Mouse (Mus musculus): ENCODE data around the gene Fam69a.
"Not testable (repeated sequence)": the region's sequence is repeated elsewhere in the genome, so short reads cannot be mapped to it uniquely, and the experiment has no call there.

Fam69a gene

GRCm38 (mm10) chr5:107909668-107910067, 77.2 kb downstream of the Fam69a start:
- in situ Hi-C loops (cut with MseI, MboI) = no loop called here

GRCm38 (mm10) chr5:107908514-107909110, 78.3 kb downstream of the Fam69a start:
- in situ Hi-C loops (cut with MseI, MboI) = no loop called here

- in situ Hi-C loops (cut with MseI, MboI) = no loop called here
Measured at GRCm38 (mm10) chr5:107904325-107904724, 82.6 kb downstream of the Fam69a start.

GRCm38 (mm10) chr5:107901014-107901615, 85.8 kb downstream of the Fam69a start:
- in situ Hi-C loops (cut with MseI, MboI) = no loop called here

GRCm38 (mm10) chr5:107900206-107901013, 86.5 kb downstream of the Fam69a start, which contains the start of gene Rpl5:
Rpl5 (plus strand) TSS chr5:107900502.
- in situ Hi-C loops (cut with MseI, MboI) = no loop called here

GRCm38 (mm10) chr5:107896265-107896664, 90.6 kb downstream of the Fam69a start:
- in situ Hi-C loops (cut with MseI, MboI) = no loop called here

GRCm38 (mm10) chr5:107894676-107895075, 92.2 kb downstream of the Fam69a start:
- in situ Hi-C loops (cut with MseI, MboI) = no loop called here

GRCm38 (mm10) chr5:107891515-107891914, 95.4 kb downstream of the Fam69a start:
- in situ Hi-C loops (cut with MseI, MboI) = not testable (repeated sequence)

GRCm38 (mm10) chr5:107889994-107890888, 96.6 kb downstream of the Fam69a start:
- in situ Hi-C loops (cut with MseI, MboI) = no loop called here

- in situ Hi-C loops (cut with MseI, MboI) = no loop called here
Measured at GRCm38 (mm10) chr5:107880710-107881109, 106.2 kb downstream of the Fam69a start.

GRCm38 (mm10) chr5:107877053-107877452, 109.8 kb downstream of the Fam69a start:
- in situ Hi-C loops (cut with MseI, MboI) = no loop called here

GRCm38 (mm10) chr5:107875261-107875611, 111.6 kb downstream of the Fam69a start:
- in situ Hi-C loops (cut with MseI, MboI) = no loop called here

GRCm38 (mm10) chr5:107874561-107875260, 112.2 kb downstream of the Fam69a start, which contains the start of gene Evi5:
Evi5 (minus strand) TSS chr5:107875107.
- in situ Hi-C loops (cut with MseI, MboI) = no loop called here

- in situ Hi-C loops (cut with MseI, MboI) = no loop called here
Measured at GRCm38 (mm10) chr5:107873886-107874302, 113.0 kb downstream of the Fam69a start.

- in situ Hi-C loops (cut with MseI, MboI) = no loop called here
Measured at GRCm38 (mm10) chr5:107873330-107873729, 113.6 kb downstream of the Fam69a start.

GRCm38 (mm10) chr5:107869701-107870100, 117.2 kb downstream of the Fam69a start:
- in situ Hi-C loops (cut with MseI, MboI) = no loop called here

- in situ Hi-C loops (cut with MseI, MboI) = no loop called here
Measured at GRCm38 (mm10) chr5:107868905-107869424, 117.9 kb downstream of the Fam69a start.

GRCm38 (mm10) chr5:107867970-107868904, 118.6 kb downstream of the Fam69a start:
- in situ Hi-C loops (cut with MseI, MboI) = no loop called here
